Mouse (Mus musculus) heart, embryonic 16.5 days (tissue): ENCODE results near the gene Tlr2. TPM values are rescaled to one million over a fixed set of nuclear protein-coding genes. Genes with fewer than 3 reads are reported as not detected.
A peak's percentile ranks its signal among the peaks of the same experiment; 100 is the strongest.
"Not testable (repeated sequence)": the region's sequence is repeated elsewhere in the genome, so short reads cannot be mapped to it uniquely, and the experiment has no call there.

Experiments used
- ATAC-seq: fragments of 200-750 bp; cut with Nextera tagmentation; replicated peaks from 2 replicates; pipeline ENCODE4 v1.8.0; 2017; ENCODE audit warnings: moderate number of reproducible peaks; ENCODE audit not compliant: insufficient read depth, low FRiP score; ENCODE audit errors: extremely low read depth
- H3K27ac ChIP-seq: fragments of 300-500 bp; sonication (generic); 2 replicates; pipeline ENCODE4 v1.5.1; 2014; ENCODE audit warnings: mild to moderate bottlenecking, low read length, control low read depth, moderate library complexity
- H3K27me3 ChIP-seq: fragments of 300-500 bp; sonication (generic); 2 replicates; pipeline ENCODE4 v1.6.1; 2014; ENCODE audit warnings: low read length, mixed read lengths; ENCODE audit not compliant: control insufficient read depth, insufficient read depth
- H3K36me3 ChIP-seq: fragments of 300-500 bp; sonication (generic); 2 replicates; pipeline ENCODE4 v1.6.1; 2014; ENCODE audit not compliant: control insufficient read depth, insufficient read depth
- H3K4me1 ChIP-seq: fragments of 300-500 bp; sonication (generic); 2 replicates; pipeline ENCODE4 v1.6.1; 2014; ENCODE audit warnings: low read length, mixed read lengths; ENCODE audit not compliant: control insufficient read depth, insufficient read depth
- H3K4me2 ChIP-seq: fragments of 300-500 bp; sonication (generic); 2 replicates; pipeline ENCODE4 v1.6.1; 2014; ENCODE audit warnings: low read depth, mild to moderate bottlenecking, control low read depth, low read length
- H3K4me3 ChIP-seq: fragments of 300-500 bp; sonication (generic); 2 replicates; pipeline ENCODE4 v1.5.1; 2014; ENCODE audit warnings: mild to moderate bottlenecking, control low read depth, low read length
- H3K9ac ChIP-seq: fragments of 300-500 bp; sonication (generic); 2 replicates; pipeline ENCODE4 v1.6.1; 2014; ENCODE audit warnings: low read length, control low read depth
- H3K9me3 ChIP-seq: fragments of 300-500 bp; sonication (generic); replicated peaks from 2 replicates; pipeline ENCODE4 v1.6.1; 2016; ENCODE audit warnings: low read length; ENCODE audit not compliant: control insufficient read depth
- WGBS: fragments of 180-500 bp; shearing (Covaris S2); extraction: QIAGEN DNeasy Blood & Tissue Kit; methylation state at CpG from one replicate; pipeline ENCODE4 v1.1.7; 2014; 5-methylcytosine and 5-hydroxymethylcytosine counted together
- polyA plus RNA-seq: library from polyadenylated mRNA; unstranded; fragments of >200 nt; fragmentation: Nextera tagmentation; extraction: Ambion mirVana; gene quantifications from 2 replicates; pipeline ENCODE4 v1.2.1, GENCODE M21; 2015

Tlr2 gene
- polyA plus RNA-seq, 1 experiment from 2014 or later: 2.1 TPM

DNA sequence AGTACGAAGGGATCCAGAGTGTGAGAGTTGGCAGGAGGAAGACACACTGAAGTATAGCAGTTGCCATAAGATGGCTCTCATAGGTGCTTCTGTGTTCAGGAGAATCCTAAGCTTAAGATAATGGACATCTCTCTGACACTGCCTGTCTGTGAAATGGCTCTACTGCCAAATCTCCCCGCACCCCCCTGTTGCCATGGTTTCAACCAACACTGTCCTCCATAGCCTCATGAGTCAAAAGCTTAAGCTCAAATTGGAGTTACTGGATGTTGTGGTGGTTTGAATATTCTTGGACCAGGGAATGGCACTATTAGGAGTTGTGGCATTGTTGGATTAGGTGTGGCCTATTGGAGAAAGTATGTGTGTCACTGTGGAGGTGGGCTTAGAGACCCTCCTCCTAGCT, 28.2 kb upstream of the Tlr2 start:
- no peak for ATAC-seq
- Histone ChIP-seq H3K4me3 (no peak overlapping the region), H3K4me1 (0 out of 2 replicates have a peak, but pooled peaks cover 2% of the 10 kb centered on the region), H3K36me3 (no peaks in the 10 kb centered on the region), H3K9me3 (no peaks in the 10 kb centered on the region), H3K9ac (no peak overlapping the region), H3K4me2 (no peak overlapping the region), H3K27me3 (no peaks in the 10 kb centered on the region), H3K27ac (no peak overlapping the region)
- 86% methylated on average over 2 of the region's 2 CpGs for WGBS

DNA sequence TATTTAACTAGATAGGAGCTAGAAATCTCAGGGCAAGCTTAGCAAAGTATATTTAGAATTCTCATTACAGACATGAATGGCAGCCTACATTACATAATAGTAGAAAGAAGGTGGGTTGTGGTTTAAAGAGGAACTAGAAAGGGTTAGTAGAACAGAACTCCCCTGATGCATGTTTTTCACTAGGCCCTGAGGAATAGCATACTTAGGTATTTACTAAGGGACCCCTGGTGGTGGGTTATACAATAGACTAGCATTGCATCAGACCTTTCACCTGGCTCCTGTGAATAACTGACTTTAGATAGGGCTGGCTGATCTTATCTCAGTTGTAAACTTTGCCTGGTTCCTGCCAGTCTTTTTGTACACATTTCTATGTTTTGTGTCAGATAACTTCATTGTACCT, 25.5 kb upstream of the Tlr2 start:
- H3K36me3 ChIP-seq, H3K4me2 ChIP-seq, H3K4me3 ChIP-seq, H3K27ac ChIP-seq, H3K9me3 ChIP-seq, ATAC-seq, H3K9ac ChIP-seq, H3K27me3 ChIP-seq: not testable (repeated sequence)
- peaks cover 12% of the 10 kb centered on the region for H3K4me1 ChIP-seq

DNA sequence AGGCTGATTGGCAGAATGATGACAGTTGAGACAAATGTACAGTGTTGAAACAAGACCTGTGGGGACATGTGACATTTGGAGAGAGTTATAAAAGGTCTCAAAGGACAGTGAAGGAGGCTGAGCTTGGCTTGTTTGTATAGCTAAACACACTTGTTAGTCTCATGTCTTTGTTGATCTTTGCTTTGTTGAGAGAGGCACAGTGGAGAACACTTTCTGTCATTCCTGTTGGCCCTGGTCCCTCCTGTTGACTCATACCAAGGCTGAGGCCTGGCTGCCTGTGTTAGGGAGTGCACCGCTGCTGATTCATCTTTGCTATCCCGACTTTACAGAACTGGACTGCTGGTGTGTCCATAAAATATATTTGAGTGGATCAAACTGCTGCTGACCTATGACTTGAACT, 23.6 kb upstream of the Tlr2 start:
- no peak overlapping the region for H3K27ac ChIP-seq
- no peaks in the 10 kb centered on the region for H3K36me3 ChIP-seq
- H3K9ac ChIP-seq: no peak overlapping the region
- no peaks in the 10 kb centered on the region for H3K27me3 ChIP-seq
- H3K9me3 ChIP-seq: no peaks in the 10 kb centered on the region
- H3K4me1 ChIP-seq: peaks cover 12% of the 10 kb centered on the region
- no peak overlapping the region for H3K4me2 ChIP-seq
- 80% methylated on average over 2 of the region's 2 CpGs for WGBS
- H3K4me3 ChIP-seq: no peak overlapping the region
- ATAC-seq: no peak

DNA sequence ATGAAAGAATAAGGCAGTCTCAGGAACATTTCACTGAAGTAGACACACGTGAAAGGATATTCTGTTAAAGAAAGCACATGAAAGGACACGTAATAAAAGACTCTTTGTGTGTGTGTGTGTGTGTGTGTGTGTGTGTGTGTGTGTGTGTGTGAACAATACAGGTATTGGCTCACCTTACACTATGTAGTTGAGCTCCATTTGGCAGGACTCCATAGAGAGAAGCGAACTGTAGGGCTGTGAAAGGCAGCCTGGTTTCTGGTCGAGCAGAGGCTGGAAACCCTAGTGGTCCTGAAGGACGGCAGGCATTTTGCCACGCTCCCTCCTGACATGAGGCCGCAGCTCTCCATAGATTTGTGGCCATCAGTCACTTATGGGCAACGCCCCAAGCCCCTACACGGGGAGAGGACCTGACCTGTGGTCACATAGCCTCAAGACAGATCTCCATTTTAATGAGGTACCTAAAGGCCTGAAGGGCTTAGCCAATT, 22.5 kb upstream of the Tlr2 start:
- Histone ChIP-seq H3K9me3 (no peaks in the 10 kb centered on the region), H3K27ac (no peak overlapping the region), H3K4me2 (no peak overlapping the region), H3K36me3 (no peaks in the 10 kb centered on the region), H3K4me1 (peaks cover 12% of the 10 kb centered on the region), H3K4me3 (no peak overlapping the region), H3K9ac (no peak overlapping the region), H3K27me3 (no peaks in the 10 kb centered on the region)
- 84% methylated on average over 9 of the region's 9 CpGs for WGBS
- ATAC-seq: no peak

DNA sequence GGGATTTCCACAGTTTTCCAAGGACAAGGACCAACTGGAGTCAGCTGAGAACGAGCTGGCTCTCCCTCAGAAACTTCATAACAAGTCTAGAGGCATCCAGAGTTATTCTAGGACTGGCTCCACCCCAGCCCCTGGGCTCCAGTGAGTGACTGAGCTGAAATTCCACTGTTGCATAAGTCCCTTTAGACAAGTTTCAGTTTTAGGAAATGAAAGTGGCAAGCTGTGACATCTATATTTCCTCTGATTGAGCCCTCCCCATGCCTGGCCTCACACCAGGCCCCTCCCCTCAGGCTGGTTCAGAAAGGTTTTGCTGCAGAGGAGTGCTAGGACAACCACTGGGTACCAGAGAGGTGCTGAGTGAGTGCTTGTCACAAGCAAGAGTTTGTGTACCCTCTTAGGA, 21.4 kb upstream of the Tlr2 start:
- peak overlapping the region; percentile 44 for H3K9ac ChIP-seq
- H3K36me3 ChIP-seq: no peaks in the 10 kb centered on the region
- H3K27ac ChIP-seq: peak overlapping the region; percentile 83
- ATAC-seq: peak; percentile 89
- no peaks in the 10 kb centered on the region for H3K9me3 ChIP-seq
- 4% methylated on average over 1 of the region's 1 CpGs for WGBS
- H3K4me3 ChIP-seq: peak overlapping the region; percentile 4; the same call in 1 of the 2 replicates
- H3K27me3 ChIP-seq: no peaks in the 10 kb centered on the region
- H3K4me2 ChIP-seq: peak overlapping the region; percentile 45; the same call in 1 of the 2 replicates
- H3K4me1 ChIP-seq: peaks cover 10% of the 10 kb centered on the region

DNA sequence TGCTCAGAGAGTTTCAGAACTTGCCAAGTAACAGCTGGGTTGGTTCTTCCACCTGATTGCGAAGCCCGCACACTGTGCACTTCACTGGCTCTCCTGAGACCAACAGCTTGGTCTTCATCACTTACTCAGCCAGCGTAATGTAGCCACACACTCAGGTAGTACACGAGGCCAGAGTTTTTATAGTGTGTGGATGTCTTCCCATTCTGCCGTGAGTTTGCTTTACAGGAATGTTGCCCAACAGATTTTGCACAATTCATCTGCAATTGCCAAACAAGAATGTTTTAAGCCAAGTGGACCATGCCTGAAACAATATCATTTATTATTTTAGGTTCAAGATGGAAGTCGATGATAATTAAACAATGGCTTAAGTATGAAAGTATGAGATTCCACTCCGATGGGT, 18.0 kb upstream of the Tlr2 start:
- Histone ChIP-seq H3K4me1 (peaks cover 10% of the 10 kb centered on the region), H3K9me3 (no peaks in the 10 kb centered on the region), H3K4me3 (no peak overlapping the region), H3K27me3 (no peaks in the 10 kb centered on the region), H3K27ac (no peak overlapping the region), H3K9ac (no peak overlapping the region), H3K36me3 (no peaks in the 10 kb centered on the region), H3K4me2 (no peak overlapping the region)
- WGBS: 86% methylated on average over 7 of the region's 7 CpGs
- no peak for ATAC-seq

DNA sequence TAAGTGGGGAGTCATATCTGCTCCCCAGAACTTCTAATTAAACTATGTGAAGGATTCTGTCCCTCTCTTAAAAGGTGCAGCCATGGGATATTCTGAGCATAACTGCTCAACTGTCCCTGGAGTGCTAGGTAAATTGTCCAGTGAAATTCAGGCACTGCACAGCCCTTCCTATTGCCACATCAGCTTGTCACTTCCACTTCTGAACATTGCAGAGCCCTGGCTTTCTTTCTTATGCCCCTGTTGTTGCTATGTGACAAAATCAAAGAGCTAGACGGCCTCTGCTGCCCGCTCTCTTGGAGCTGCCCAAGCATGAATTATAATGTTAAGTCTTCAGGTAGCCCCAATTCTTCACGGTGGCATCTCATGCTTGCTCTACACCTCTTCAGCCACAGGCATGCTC, 17.5 kb upstream of the Tlr2 start:
- no peak for ATAC-seq
- WGBS: 86% methylated on average over 3 of the region's 3 CpGs

DNA sequence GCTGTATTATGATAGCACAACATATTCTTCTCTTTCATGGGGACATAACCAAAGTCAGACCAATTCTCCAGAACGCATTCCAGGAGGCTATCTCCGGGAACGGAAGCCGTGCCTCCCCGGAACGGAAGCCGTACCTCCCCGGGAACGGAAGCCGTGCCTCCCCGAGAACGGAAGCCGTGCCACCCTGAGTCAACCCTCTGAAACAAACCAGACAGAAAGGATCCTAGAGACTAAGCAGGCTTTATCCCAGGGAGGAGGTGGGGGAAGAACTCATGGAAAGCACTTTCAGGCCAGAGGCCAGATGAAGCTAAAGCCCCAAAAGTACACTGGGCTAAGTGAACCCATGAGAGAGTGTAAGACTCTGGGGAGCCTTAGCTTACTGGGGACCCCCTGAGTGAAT, 16.1 kb upstream of the Tlr2 start:
- ATAC-seq: no peak
- Histone ChIP-seq H3K9ac (no peak overlapping the region), H3K9me3 (no peaks in the 10 kb centered on the region), H3K4me2 (no peak overlapping the region), H3K36me3 (no peaks in the 10 kb centered on the region), H3K27me3 (no peaks in the 10 kb centered on the region), H3K4me3 (no peak overlapping the region), H3K4me1 (peaks cover 3% of the 10 kb centered on the region), H3K27ac (no peak overlapping the region)
- 82% methylated on average over 13 of the region's 13 CpGs for WGBS

More for the DNA sequence above, 17.5 kb upstream of the Tlr2 start:
- Histone ChIP-seq H3K4me2 (no peak overlapping the region), H3K36me3 (no peaks in the 10 kb centered on the region), H3K27ac (no peak overlapping the region), H3K9me3 (no peaks in the 10 kb centered on the region), H3K9ac (no peak overlapping the region), H3K4me3 (no peak overlapping the region), H3K4me1 (peaks cover 10% of the 10 kb centered on the region), H3K27me3 (no peaks in the 10 kb centered on the region)

DNA sequence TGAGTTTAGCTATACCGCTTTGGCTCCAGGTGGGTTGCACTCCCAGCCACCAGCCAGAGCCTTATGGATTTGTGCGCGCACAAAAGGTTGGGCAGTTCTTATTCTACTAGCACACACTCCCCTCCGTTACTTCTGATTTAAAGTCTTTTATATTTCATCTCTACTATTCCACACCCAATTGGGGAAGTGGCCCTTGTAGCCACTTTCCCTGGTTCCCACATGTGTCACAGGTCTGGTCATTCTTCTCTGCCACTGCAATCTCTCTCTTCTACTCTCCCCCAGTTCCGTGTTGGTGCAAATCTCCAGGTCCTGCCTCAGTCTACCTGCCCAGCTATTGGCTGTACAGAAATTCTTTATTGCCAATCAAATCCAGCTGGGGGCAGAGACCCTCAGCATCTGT, 14.1 kb upstream of the Tlr2 start:
- ATAC-seq: no peak
- no peak overlapping the region for H3K27ac ChIP-seq
- H3K4me3 ChIP-seq: no peak overlapping the region

DNA sequence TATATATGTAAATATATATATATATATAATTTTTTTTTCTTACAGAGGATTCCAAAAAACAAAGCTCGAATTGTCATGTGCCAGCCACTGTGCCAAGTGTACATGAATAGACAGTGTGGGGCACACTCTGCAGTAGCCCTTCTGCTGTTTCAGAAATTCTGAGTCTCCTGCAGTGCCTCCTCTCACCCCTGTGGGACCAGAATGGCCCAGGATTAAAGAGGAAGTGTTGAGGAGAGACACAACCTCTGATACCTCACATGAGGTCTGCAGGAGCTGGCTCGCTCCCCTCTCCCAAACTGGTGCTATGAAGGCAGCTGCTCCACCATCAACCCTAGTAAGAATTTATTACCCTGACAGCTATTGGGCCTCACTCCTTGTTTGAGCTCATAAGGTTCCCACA, 7.8 kb upstream of the Tlr2 start:
- no peaks in the 10 kb centered on the region for H3K4me1 ChIP-seq
- H3K9me3 ChIP-seq: no peaks in the 10 kb centered on the region
- H3K27ac ChIP-seq: no peak overlapping the region
- H3K4me3 ChIP-seq: no peak overlapping the region
- H3K4me2 ChIP-seq: no peak overlapping the region
- WGBS: 69% methylated on average over 2 of the region's 2 CpGs
- no peaks in the 10 kb centered on the region for H3K36me3 ChIP-seq
- no peak overlapping the region for H3K9ac ChIP-seq
- ATAC-seq: no peak
- H3K27me3 ChIP-seq: no peaks in the 10 kb centered on the region

More for the DNA sequence above, 14.1 kb upstream of the Tlr2 start:
- Histone ChIP-seq H3K9ac (no peak overlapping the region), H3K4me2 (no peak overlapping the region), H3K9me3 (no peaks in the 10 kb centered on the region), H3K4me1 (no peaks in the 10 kb centered on the region), H3K36me3 (no peaks in the 10 kb centered on the region), H3K27me3 (no peaks in the 10 kb centered on the region)
- WGBS: 82% methylated on average over 5 of the region's 5 CpGs
